Mouse (Mus musculus) midbrain, embryonic 16.5 days (tissue): ENCODE results near the gene Lrp10. TPM values are rescaled to one million over a fixed set of nuclear protein-coding genes. Genes with fewer than 3 reads are reported as not detected.

Source experiments
- ATAC-seq: fragments of 200-750 bp; cut with Nextera tagmentation; 2 replicates; pipeline ENCODE4 v1.8.0; 2017; ENCODE audit warnings: moderate TSS enrichment
- H3K27ac ChIP-seq: fragments of 300-500 bp; sonication (generic); 2 replicates; pipeline ENCODE4 v1.5.1; 2014; ENCODE audit warnings: mild to moderate bottlenecking, low read length, mixed read lengths
- H3K27me3 ChIP-seq: fragments of 300-500 bp; sonication (generic); 2 replicates; pipeline ENCODE4 v1.6.1; 2014; ENCODE audit warnings: low read depth, low read length, mixed read lengths; ENCODE audit not compliant: control insufficient read depth, insufficient read depth
- H3K36me3 ChIP-seq: fragments of 300-500 bp; sonication (generic); 2 replicates; pipeline ENCODE4 v1.6.1; 2014; ENCODE audit warnings: mild to moderate bottlenecking, low read length, moderate library complexity, mixed read lengths; ENCODE audit not compliant: control insufficient read depth, insufficient read depth
- H3K4me1 ChIP-seq: fragments of 300-500 bp; sonication (generic); 2 replicates; pipeline ENCODE4 v1.6.1; 2014; ENCODE audit warnings: mild to moderate bottlenecking, low read length, mixed read lengths; ENCODE audit not compliant: control insufficient read depth, insufficient read depth
- H3K4me2 ChIP-seq: fragments of 300-500 bp; sonication (generic); 2 replicates; pipeline ENCODE4 v1.6.1; 2014; ENCODE audit warnings: mild to moderate bottlenecking, low read length, mixed read lengths
- H3K4me3 ChIP-seq: fragments of 300-500 bp; sonication (generic); 2 replicates; pipeline ENCODE4 v1.5.1; 2014; ENCODE audit warnings: low read depth, mild to moderate bottlenecking, low read length, moderate library complexity, mixed read lengths
- H3K9ac ChIP-seq: fragments of 300-500 bp; sonication (generic); 2 replicates; pipeline ENCODE4 v1.6.1; 2014; ENCODE audit warnings: low read depth, low read length, mixed read lengths
- H3K9me3 ChIP-seq: fragments of 300-500 bp; sonication (generic); replicated peaks from 2 replicates; pipeline ENCODE4 v1.6.1; 2014; ENCODE audit warnings: mild to moderate bottlenecking, low read length, mixed read lengths; ENCODE audit not compliant: control insufficient read depth, poor library complexity, severe bottlenecking
- WGBS: fragments of 180-500 bp; shearing (Covaris S2); extraction: QIAGEN DNeasy Blood & Tissue Kit; methylation state at CpG from one replicate; pipeline ENCODE4 v1.1.7; 2014; 5-methylcytosine and 5-hydroxymethylcytosine counted together
- polyA plus RNA-seq: library from polyadenylated mRNA; unstranded; fragments of >200 nt; fragmentation: Nextera tagmentation; extraction: Ambion mirVana; gene quantifications from 2 replicates; pipeline ENCODE4 v1.2.1, GENCODE M21; 2015

Gene Lrp10
- polyA plus RNA-seq, 1 experiment from 2014 or later, result 26.9 TPM

GRCm38 (mm10) chr14:54496706-54497105, 32.8 kb downstream of the Lrp10 start:
- WGBS, result 89% methylated on average over 14 of the region's 14 CpGs
- H3K9me3 ChIP-seq, result no peaks in the 10 kb centered on the region
- ATAC-seq, result no peak
- H3K4me3 ChIP-seq, result no peak overlapping the region
- H3K9ac ChIP-seq, result no peak overlapping the region
- no peaks in the 10 kb centered on the region for H3K27me3 ChIP-seq
- H3K4me2 ChIP-seq, result no peak overlapping the region
- no peak overlapping the region for H3K27ac ChIP-seq
- H3K4me1 ChIP-seq, result no peaks in the 10 kb centered on the region
- no peaks in the 10 kb centered on the region for H3K36me3 ChIP-seq

- no peak overlapping the region for H3K4me3 ChIP-seq
- H3K36me3 ChIP-seq, result no peaks in the 10 kb centered on the region
- no peaks in the 10 kb centered on the region for H3K9me3 ChIP-seq
- no peak overlapping the region for H3K4me2 ChIP-seq
- 80% methylated on average over 2 of the region's 2 CpGs for WGBS
- no peaks in the 10 kb centered on the region for H3K4me1 ChIP-seq
- no peak overlapping the region for H3K9ac ChIP-seq
- no peak overlapping the region for H3K27ac ChIP-seq
- no peaks in the 10 kb centered on the region for H3K27me3 ChIP-seq
- no peak for ATAC-seq
Measured at GRCm38 (mm10) chr14:54499330-54499729, 35.4 kb downstream of the Lrp10 start.

GRCm38 (mm10) chr14:54501365-54501764, 37.4 kb downstream of the Lrp10 start:
- H3K9ac ChIP-seq, result no peak overlapping the region
- no peaks in the 10 kb centered on the region for H3K36me3 ChIP-seq
- no peaks in the 10 kb centered on the region for H3K4me1 ChIP-seq
- no peak overlapping the region for H3K4me2 ChIP-seq
- ATAC-seq, result no peak
- H3K4me3 ChIP-seq, result no peak overlapping the region
- H3K9me3 ChIP-seq, result no peaks in the 10 kb centered on the region
- WGBS, result 90% methylated on average over 2 of the region's 2 CpGs
- no peaks in the 10 kb centered on the region for H3K27me3 ChIP-seq
- no peak overlapping the region for H3K27ac ChIP-seq

GRCm38 (mm10) chr14:54503092-54503491, 39.2 kb downstream of the Lrp10 start:
- Histone ChIP-seq H3K27me3 (no peaks in the 10 kb centered on the region), H3K27ac (no peak overlapping the region), H3K4me1 (no peaks in the 10 kb centered on the region), H3K9ac (no peak overlapping the region), H3K9me3 (no peaks in the 10 kb centered on the region), H3K4me3 (no peak overlapping the region), H3K4me2 (no peak overlapping the region), H3K36me3 (peaks cover 12% of the 10 kb centered on the region; the same call in 1 of the 2 replicates)
- 90% methylated on average over 2 of the region's 2 CpGs for WGBS
- ATAC-seq, result no peak

- H3K27ac ChIP-seq, result no peak overlapping the region
- H3K27me3 ChIP-seq, result no peaks in the 10 kb centered on the region
- H3K9me3 ChIP-seq, result no peaks in the 10 kb centered on the region
- no peak overlapping the region for H3K4me2 ChIP-seq
- peaks cover 65% of the 10 kb centered on the region for H3K36me3 ChIP-seq
- whole genome bisulfite sequencing, result 89% methylated on average over 9 of the region's 9 CpGs
- no peak for ATAC-seq
- no peak overlapping the region for H3K9ac ChIP-seq
- no peaks in the 10 kb centered on the region for H3K4me1 ChIP-seq
- no peak overlapping the region for H3K4me3 ChIP-seq
Measured at GRCm38 (mm10) chr14:54509774-54510173, 45.8 kb downstream of the Lrp10 start.

GRCm38 (mm10) chr14:54516710-54517310, 52.9 kb downstream of the Lrp10 start:
- 4% methylated on average over 17 of the region's 17 CpGs for WGBS
- Histone ChIP-seq H3K9ac (peak overlapping the region; percentile 85), H3K27me3 (no peaks in the 10 kb centered on the region), H3K4me2 (peak overlapping the region; percentile 81), H3K36me3 (peaks cover 22% of the 10 kb centered on the region), H3K4me3 (peak overlapping the region; percentile 78), H3K9me3 (no peaks in the 10 kb centered on the region), H3K4me1 (peaks cover 20% of the 10 kb centered on the region), H3K27ac (peak overlapping the region; percentile 86)
- peak; percentile 66 for ATAC-seq

Other genes starting within 250 kb of the Lrp10 start
- gene Dad1, start 210.0 kb upstream of the Lrp10 start, polyA plus RNA-seq, result 325 and 344 TPM in 2 replicates
- 45.0 and 58.8 TPM in 2 replicates for gene Abhd4, start 209.9 kb upstream of the Lrp10 start, polyA plus RNA-seq
- not detected in 2 replicates for gene Olfr49, start 179.2 kb upstream of the Lrp10 start, polyA plus RNA-seq
- 51.8 and 53.1 TPM in 2 replicates for gene Oxa1l, start 103.3 kb upstream of the Lrp10 start, polyA plus RNA-seq
- 4.3 and 4.9 TPM in 2 replicates for gene Slc7a7, start 46.4 kb upstream of the Lrp10 start, polyA plus RNA-seq
- gene Mrpl52, start 37.2 kb upstream of the Lrp10 start, polyA plus RNA-seq, result 247 and 252 TPM in 2 replicates
- 43.5 and 43.9 TPM in 2 replicates for gene Mmp14, start 32.5 kb upstream of the Lrp10 start, polyA plus RNA-seq
- gene Rem2, start 12.0 kb downstream of the Lrp10 start, polyA plus RNA-seq, result 46.0 and 48.9 TPM in 2 replicates
- gene Prmt5, start 53.4 kb downstream of the Lrp10 start, polyA plus RNA-seq, result 105 and 106 TPM in 2 replicates
- gene Haus4, start 90.5 kb downstream of the Lrp10 start, polyA plus RNA-seq, result 12.9 and 13.1 TPM in 2 replicates
- gene Ajuba, start 113.4 kb downstream of the Lrp10 start, polyA plus RNA-seq, result 4.6 and 5.5 TPM in 2 replicates
- 5.2 and 5.6 TPM in 2 replicates for gene 4931414P19Rik, start 141.9 kb downstream of the Lrp10 start, polyA plus RNA-seq
- gene Psmb5, start 153.9 kb downstream of the Lrp10 start, polyA plus RNA-seq, result 412 and 432 TPM in 2 replicates
- gene Psmb11, start 157.3 kb downstream of the Lrp10 start, polyA plus RNA-seq, result 0.06 TPM in 1 of 2 replicates, not detected in the other
- gene Gm17606, start 176.8 kb downstream of the Lrp10 start, polyA plus RNA-seq, result not detected in 2 replicates
- 9.6 and 11.2 TPM in 2 replicates for gene Cdh24, start 177.2 kb downstream of the Lrp10 start, polyA plus RNA-seq
- 58.9 and 63.9 TPM in 2 replicates for gene 1700123O20Rik, start 222.1 kb downstream of the Lrp10 start, polyA plus RNA-seq
- 108 and 123 TPM in 2 replicates for gene Acin1, start 222.8 kb downstream of the Lrp10 start, polyA plus RNA-seq
- gene Gm29776, start 234.7 kb downstream of the Lrp10 start, polyA plus RNA-seq, result 0.15 and 0.29 TPM in 2 replicates
- not detected in 2 replicates for gene Cebpe, start 248.0 kb downstream of the Lrp10 start, polyA plus RNA-seq